Mouse (Mus musculus) limb, embryonic 14.5 days (tissue): Measurements from ENCODE around the gene Hgf. TPM values are rescaled to one million over a fixed set of nuclear protein-coding genes. Genes with fewer than 3 reads are reported as not detected.
A peak's percentile ranks its signal among the peaks of the same experiment; 100 is the strongest.

Experiments
- ATAC-seq: fragments of 200-750 bp; cut with Nextera tagmentation; 2 replicates; pipeline ENCODE4 v1.8.0; 2017; ENCODE audit warnings: low read depth, moderate number of reproducible peaks, moderate TSS enrichment; ENCODE audit not compliant: low FRiP score
- DNase-seq: peaks from one replicate; pipeline ENCODE4 v3.0.0-alpha.2; 2015; ENCODE audit warnings: low spot score
- H3K27ac ChIP-seq: fragments of 300-500 bp; sonication (generic); replicated peaks from 2 replicates; pipeline ENCODE4 v1.5.1; 2014; ENCODE audit warnings: low read depth, mild to moderate bottlenecking, low read length, moderate library complexity, mixed read lengths
- H3K27me3 ChIP-seq: fragments of 300-500 bp; sonication (generic); 2 replicates; pipeline ENCODE4 v1.6.1; 2014; ENCODE audit warnings: low read length, mixed read lengths; ENCODE audit not compliant: control insufficient read depth, insufficient read depth
- H3K36me3 ChIP-seq: fragments of 300-500 bp; sonication (generic); 2 replicates; pipeline ENCODE4 v1.6.1; 2014; ENCODE audit warnings: mild to moderate bottlenecking, low read length, moderate library complexity, mixed read lengths; ENCODE audit not compliant: control insufficient read depth, insufficient read depth
- H3K4me1 ChIP-seq: fragments of 300-500 bp; sonication (generic); 2 replicates; pipeline ENCODE4 v1.6.1; 2014; ENCODE audit warnings: antibody characterized with exemption, low read length, mixed read lengths; ENCODE audit not compliant: control insufficient read depth, insufficient read depth
- H3K4me2 ChIP-seq: fragments of 300-500 bp; sonication (generic); replicated peaks from 2 replicates; pipeline ENCODE4 v1.6.1; 2014; ENCODE audit warnings: low read depth, mild to moderate bottlenecking, low read length, moderate library complexity; ENCODE audit not compliant: severe bottlenecking
- H3K4me3 ChIP-seq: fragments of 300-500 bp; sonication (generic); replicated peaks from 2 replicates; pipeline ENCODE4 v1.5.1; 2014; ENCODE audit warnings: low read length
- H3K9ac ChIP-seq: fragments of 300-500 bp; sonication (generic); 2 replicates; pipeline ENCODE4 v1.6.1; 2014; ENCODE audit warnings: mild to moderate bottlenecking, low read depth, low read length, moderate library complexity; ENCODE audit not compliant: severe bottlenecking
- H3K9me3 ChIP-seq: fragments of 300-500 bp; sonication (generic); 2 replicates; pipeline ENCODE4 v1.6.1; 2016; ENCODE audit warnings: low read length; ENCODE audit not compliant: control insufficient read depth
- POLR2A ChIP-seq: fragments of 200-500 bp; IDR thresholded peaks from 2 replicates; pipeline ENCODE4 v1.8.0; 2012; ENCODE audit warnings: inconsistent platforms, mild to moderate bottlenecking, moderate library complexity, borderline replicate concordance; ENCODE audit not compliant: insufficient read depth, insufficient read length; ENCODE audit errors: extremely low read depth
- whole genome bisulfite sequencing: fragments of 180-500 bp; shearing (Covaris S2); extraction: QIAGEN DNeasy Blood & Tissue Kit; methylation state at CpG from one replicate; pipeline ENCODE4 v1.1.7; 2014; 5-methylcytosine and 5-hydroxymethylcytosine counted together
- polyA plus RNA-seq, 2 experiments: library from polyadenylated mRNA; depleted of rRNA in 1 of 2; stranded (reverse) in 1 of 2; unstranded in 1 of 2; fragments of >200 nt; fragmentation: Nextera tagmentation in 1 of 2; extraction: Ambion mirVana in 1 of 2; gene quantifications; 2 replicates each; pipeline versions ENCODE4 v1.2.1 to v1.2.3; 2012 to 2014

Gene Hgf
- polyA plus RNA-seq (2012; rRNA removed) = 2.6 and 3.0 TPM in 2 replicates
- 4.1 and 5.9 TPM in 2 replicates for polyA plus RNA-seq (2014; fragmentation: Nextera tagmentation; extraction: Ambion mirVana)

GRCm38 (mm10) chr5:16553304-16554047 lies at the start of gene Hgf:
Hgf (plus strand) TSS chr5:16553495.
- Histone ChIP-seq H3K27ac (0 out of 2 replicates have a peak within 1 kb of the TSS, but pooled peaks have one; percentile 19), H3K36me3 (no peaks in the 10 kb centered on the region), H3K4me1 (peaks cover 6% of the 10 kb centered on the region; the same call in 1 of the 2 replicates), H3K4me3 (peak within 1 kb of the TSS; percentile 21), H3K4me2 (peak within 1 kb of the TSS; percentile 57), H3K9me3 (no peaks in the 10 kb centered on the region), H3K9ac (peak within 1 kb of the TSS; percentile 47), H3K27me3 (no peaks in the 10 kb centered on the region)
- ATAC-seq (peak; percentile 84), DNase-seq (peak; percentile 73)
- TF ChIP-seq POLR2A = 0 out of 2 replicates have a peak, but pooled peaks have one; percentile 23
- 5% methylated on average over 16 of the region's 16 CpGs for WGBS

GRCm38 (mm10) chr5:16506702-16507350 lies 46.5 kb upstream of the Hgf start:
- no peaks in the 10 kb centered on the region for H3K9me3 ChIP-seq
- DNase-seq (peak; percentile 9), ATAC-seq (no peak)
- H3K4me2 ChIP-seq = no peak overlapping the region
- H3K4me3 ChIP-seq = no peak overlapping the region
- no peaks in the 10 kb centered on the region for H3K4me1 ChIP-seq
- TF ChIP-seq POLR2A = no peak
- no peak overlapping the region for H3K9ac ChIP-seq
- H3K27ac ChIP-seq = no peak overlapping the region
- no peaks in the 10 kb centered on the region for H3K27me3 ChIP-seq
- H3K36me3 ChIP-seq = no peaks in the 10 kb centered on the region
- 53% methylated on average over 4 of the region's 4 CpGs for WGBS

GRCm38 (mm10) chr5:16531619-16532277 lies 21.5 kb upstream of the Hgf start:
- 69% methylated on average over 3 of the region's 3 CpGs for WGBS

GRCm38 (mm10) chr5:16538067-16538466 lies 15.2 kb upstream of the Hgf start:
- DNase-seq = no peak
- 39% methylated on average over 2 of the region's 2 CpGs for WGBS
- Histone ChIP-seq H3K9ac (no peak overlapping the region), H3K27me3 (no peaks in the 10 kb centered on the region), H3K9me3 (no peaks in the 10 kb centered on the region), H3K36me3 (no peaks in the 10 kb centered on the region), H3K4me2 (no peak overlapping the region), H3K4me3 (no peak overlapping the region), H3K27ac (no peak overlapping the region), H3K4me1 (no peaks in the 10 kb centered on the region)
- no peak for TF ChIP-seq POLR2A
- ATAC-seq = no peak

More at GRCm38 (mm10) chr5:16531619-16532277, 21.5 kb upstream of the Hgf start:
- no peak for ATAC-seq
- Histone ChIP-seq H3K4me3 (no peak overlapping the region), H3K4me1 (no peaks in the 10 kb centered on the region), H3K27me3 (no peaks in the 10 kb centered on the region), H3K9me3 (no peaks in the 10 kb centered on the region), H3K4me2 (no peak overlapping the region), H3K9ac (no peak overlapping the region), H3K36me3 (no peaks in the 10 kb centered on the region), H3K27ac (no peak overlapping the region)
- TF ChIP-seq POLR2A = no peak
- no peak for DNase-seq

- no peak for TF ChIP-seq POLR2A
- Histone ChIP-seq H3K36me3 (no peaks in the 10 kb centered on the region), H3K4me2 (no peak overlapping the region), H3K9me3 (no peaks in the 10 kb centered on the region), H3K27ac (no peak overlapping the region), H3K27me3 (no peaks in the 10 kb centered on the region), H3K9ac (no peak overlapping the region), H3K4me3 (no peak overlapping the region), H3K4me1 (no peaks in the 10 kb centered on the region)
- DNase-seq (no peak), ATAC-seq (no peak)
- 40% methylated on average over 2 of the region's 2 CpGs for WGBS
Observed at GRCm38 (mm10) chr5:16541561-16542116, 11.7 kb upstream of the Hgf start.
